Mouse (Mus musculus) erythroblast, embryonic 14.5 days (primary cell): ENCODE results near the gene Hsf2bp.

Experiments used
- GATA1 ChIP-seq: IDR thresholded peaks from 2 replicates; pipeline ENCODE4 v1.6.1; 2012; ENCODE audit warnings: low read length, inconsistent platforms, mixed read lengths
- TAL1 ChIP-seq: IDR thresholded peaks from 3 replicates; pipeline ENCODE4 v1.6.1; 2012; ENCODE audit warnings: low read length, inconsistent platforms, mixed read lengths

GRCm38 (mm10) chr17:32031684-32032083 lies 4.5 kb downstream of the Hsf2bp start:
- TF ChIP-seq TAL1 (no peak), GATA1 (no peak)
